9 mouse cellular contexts compared by ENCODE assay signal in genomic region chr11:85733577-85733976, GRCm38 (mm10).
DNase-seq lines count a peak whose midpoint lies in the region; ATAC-seq and TF ChIP-seq lines count a peak whose summit lies in the region.
"Had no signal": no experiment of that assay in that cellular context is flagged by ENCODE, and none has a peak within 500 bp of the region (broad histone marks: within the 10 kb centered on the region; RNA-seq: fewer than 3 reads in every experiment).

No protein-coding gene starts in this region.

- no peaks in the 10 kb centered on the region for H3K27me3 ChIP-seq in hindbrain, postnatal 0 days (ENCODE audit: insufficient read depth, low read length)
- no peaks in the 10 kb centered on the region for H3K27me3 ChIP-seq in hindbrain, embryonic 11.5 days (ENCODE audit: control insufficient read depth, insufficient read depth, low read length)
- peaks cover 18% of the 10 kb centered on the region for H3K27me3 ChIP-seq in E14TG2a.4 (ENCODE audit: insufficient read depth, low read length)
- no peaks in the 10 kb centered on the region for H3K27me3 ChIP-seq in lung, postnatal 0 days (replicated peaks; ENCODE audit: insufficient read depth, low read length)
- H3K27me3 ChIP-seq in midbrain, embryonic 16.5 days (ENCODE audit: control insufficient read depth, insufficient read depth, low read depth, low read length), result no peaks in the 10 kb centered on the region; the same call in 1 of the 2 replicates
- H3K27me3 ChIP-seq in forebrain, embryonic 11.5 days (ENCODE audit: control insufficient read depth, insufficient read depth, low read length), result peaks cover 34% of the 10 kb centered on the region
- H3K27me3 ChIP-seq: heart, embryonic 15.5 days had no signal

- H3K36me3 ChIP-seq in hindbrain, postnatal 0 days (ENCODE audit: insufficient read depth, low read length), result no peaks in the 10 kb centered on the region
- H3K36me3 ChIP-seq in hindbrain, embryonic 11.5 days (ENCODE audit: control insufficient read depth, insufficient read depth, low read length), result no peaks in the 10 kb centered on the region
- H3K36me3 ChIP-seq in E14TG2a.4 (ENCODE audit: insufficient read depth, low read length), result no peaks in the 10 kb centered on the region
- H3K36me3 ChIP-seq in lung, postnatal 0 days (ENCODE audit: insufficient read depth, low read length), result no peaks in the 10 kb centered on the region
- no peaks in the 10 kb centered on the region for H3K36me3 ChIP-seq in midbrain, embryonic 16.5 days (ENCODE audit: control insufficient read depth, insufficient read depth, low read length)
- no peaks in the 10 kb centered on the region for H3K36me3 ChIP-seq in forebrain, embryonic 11.5 days (ENCODE audit: control insufficient read depth, insufficient read depth, low read length)
- H3K36me3 ChIP-seq: heart, embryonic 15.5 days had no signal

- DNase-seq in hindbrain, postnatal 0 days (ENCODE audit: low spot score), result no peak
- no peak for DNase-seq in hindbrain, embryonic 11.5 days (ENCODE audit: low spot score)
- DNase-seq in cerebellum, adult 9-10 months, result peak; percentile 8
- peak; percentile 92 for DNase-seq in lung, postnatal 0 days (ENCODE audit: low spot score)
- no peak for DNase-seq in left cerebral cortex, adult 8-10 months (ENCODE audit: low spot score in 2 of 2)
- no peak for DNase-seq in forebrain, embryonic 11.5 days (ENCODE audit: low spot score)

- H3K4me2 ChIP-seq in hindbrain, postnatal 0 days (ENCODE audit: low read depth, low read length), result no peak overlapping the region
- H3K4me2 ChIP-seq in hindbrain, embryonic 11.5 days (replicated peaks; ENCODE audit: low read depth, low read length), result no peak overlapping the region
- no peak overlapping the region for H3K4me2 ChIP-seq in lung, postnatal 0 days (replicated peaks; ENCODE audit: low read depth, low read length)
- no peak overlapping the region for H3K4me2 ChIP-seq in midbrain, embryonic 16.5 days (ENCODE audit: low read length)
- H3K4me2 ChIP-seq in forebrain, embryonic 11.5 days (ENCODE audit: low read depth, low read length, severe bottlenecking), result no peak overlapping the region
- H3K4me2 ChIP-seq: heart, embryonic 15.5 days had no signal

- peak; percentile 98 for TF ChIP-seq EP300 in lung, postnatal 0 days (IDR thresholded peaks at IDR 0.05)

- TF ChIP-seq CTCF in hindbrain, postnatal 0 days (IDR thresholded peaks at IDR 0.05; ENCODE audit: low read depth), result peak; percentile 36; the same call in 1 of the 2 replicates
- peak; percentile 5; the same call in 1 of the 2 replicates for TF ChIP-seq CTCF in E14TG2a.4 (conservative IDR thresholded peaks at IDR 0.05; ENCODE audit: low read length)
- TF ChIP-seq CTCF in lung, postnatal 0 days (IDR thresholded peaks at IDR 0.05), result peak; percentile 73

- H3K9me3 ChIP-seq in hindbrain, postnatal 0 days (ENCODE audit: low read length), result no peaks in the 10 kb centered on the region
- H3K9me3 ChIP-seq in hindbrain, embryonic 11.5 days (ENCODE audit: control insufficient read depth, low read length), result no peaks in the 10 kb centered on the region
- H3K9me3 ChIP-seq in E14TG2a.4 (ENCODE audit: low read length), result no peaks in the 10 kb centered on the region
- no peaks in the 10 kb centered on the region for H3K9me3 ChIP-seq in lung, postnatal 0 days (ENCODE audit: low read length)
- no peaks in the 10 kb centered on the region for H3K9me3 ChIP-seq in midbrain, embryonic 16.5 days (replicated peaks; ENCODE audit: control insufficient read depth, low read length, poor library complexity, severe bottlenecking)
- no peaks in the 10 kb centered on the region for H3K9me3 ChIP-seq in forebrain, embryonic 11.5 days (ENCODE audit: control insufficient read depth, low read length)
- H3K9me3 ChIP-seq: heart, embryonic 15.5 days had no signal

- WGBS in hindbrain, postnatal 0 days, result 60% methylated on average over 3 of the region's 3 CpGs
- WGBS in hindbrain, embryonic 11.5 days, result 50% methylated on average over 3 of the region's 3 CpGs
- WGBS in lung, postnatal 0 days, result 49% methylated on average over 3 of the region's 3 CpGs
- 60% methylated on average over 3 of the region's 3 CpGs for WGBS in midbrain, embryonic 16.5 days
- 39% methylated on average over 3 of the region's 3 CpGs for WGBS in forebrain, embryonic 11.5 days

- H3K4me3 ChIP-seq in hindbrain, postnatal 0 days (ENCODE audit: low read length), result no peak overlapping the region
- H3K4me3 ChIP-seq in hindbrain, embryonic 11.5 days (ENCODE audit: low read depth, low read length), result no peak overlapping the region
- H3K4me3 ChIP-seq in E14TG2a.4 (replicated peaks; ENCODE audit: low read length), result no peak overlapping the region
- no peak overlapping the region for H3K4me3 ChIP-seq in lung, postnatal 0 days (ENCODE audit: low read depth, low read length)
- no peak overlapping the region for H3K4me3 ChIP-seq in midbrain, embryonic 16.5 days (ENCODE audit: low read depth, low read length)
- no peak overlapping the region for H3K4me3 ChIP-seq in forebrain, embryonic 11.5 days (ENCODE audit: low read depth, low read length)
- H3K4me3 ChIP-seq: heart, embryonic 15.5 days had no signal

- no peak for ATAC-seq in hindbrain, postnatal 0 days
- no peak for ATAC-seq in hindbrain, embryonic 11.5 days (ENCODE audit: low FRiP score)
- peak; percentile 84 for ATAC-seq in lung, postnatal 0 days
- no peak for ATAC-seq in midbrain, embryonic 16.5 days
- no peak for ATAC-seq in forebrain, embryonic 11.5 days (replicated peaks; ENCODE audit: low FRiP score)

- no peak overlapping the region for H3K9ac ChIP-seq in hindbrain, postnatal 0 days (replicated peaks; ENCODE audit: low read length)
- H3K9ac ChIP-seq in hindbrain, embryonic 11.5 days (ENCODE audit: low read depth, low read length), result no peak overlapping the region
- H3K9ac ChIP-seq in lung, postnatal 0 days (replicated peaks; ENCODE audit: low read depth), result no peak overlapping the region
- H3K9ac ChIP-seq in midbrain, embryonic 16.5 days (ENCODE audit: low read depth, low read length), result no peak overlapping the region
- H3K9ac ChIP-seq in forebrain, embryonic 11.5 days (ENCODE audit: low read length), result no peak overlapping the region
- H3K9ac ChIP-seq: heart, embryonic 15.5 days had no signal

- no peak overlapping the region for H3K27ac ChIP-seq in hindbrain, postnatal 0 days
- H3K27ac ChIP-seq in hindbrain, embryonic 11.5 days (ENCODE audit: low read depth, low read length), result no peak overlapping the region
- H3K27ac ChIP-seq in lung, postnatal 0 days (ENCODE audit: low read length), result peak overlapping the region; percentile 85
- H3K27ac ChIP-seq in midbrain, embryonic 16.5 days (ENCODE audit: low read length), result no peak overlapping the region
- no peak overlapping the region for H3K27ac ChIP-seq in forebrain, embryonic 11.5 days (ENCODE audit: low read depth, low read length)
- H3K27ac ChIP-seq: heart, embryonic 15.5 days had no signal

- no peaks in the 10 kb centered on the region for H3K4me1 ChIP-seq in hindbrain, postnatal 0 days (ENCODE audit: insufficient read depth, low read length)
- no peaks in the 10 kb centered on the region for H3K4me1 ChIP-seq in hindbrain, embryonic 11.5 days (replicated peaks; ENCODE audit: control insufficient read depth, insufficient read depth, low read length)
- peaks cover 22% of the 10 kb centered on the region for H3K4me1 ChIP-seq in E14TG2a.4 (replicated peaks; ENCODE audit: low read depth, low read length)
- H3K4me1 ChIP-seq in lung, postnatal 0 days (ENCODE audit: insufficient read depth, low read depth, low read length), result no peaks in the 10 kb centered on the region
- no peaks in the 10 kb centered on the region for H3K4me1 ChIP-seq in midbrain, embryonic 16.5 days (ENCODE audit: control insufficient read depth, insufficient read depth, low read length)
- peaks cover 6% of the 10 kb centered on the region for H3K4me1 ChIP-seq in forebrain, embryonic 11.5 days (replicated peaks; ENCODE audit: control insufficient read depth, insufficient read depth, low read length)

Comparison
In these comparisons a context has a peak if more than half of its experiments do, and no peak if none do; other contexts are left out.
1. DNase-seq: peak in cerebellum, adult 9-10 months (single experiment) and lung, postnatal 0 days (single experiment); none in hindbrain, postnatal 0 days (single experiment), hindbrain, embryonic 11.5 days (single experiment), left cerebral cortex, adult 8-10 months (0 of 2) and forebrain, embryonic 11.5 days (single experiment).
2. CTCF ChIP-seq: peak in every context shown above with its lines; median percentile 73 in lung, postnatal 0 days; 36 in hindbrain, postnatal 0 days; 5 in E14TG2a.4.